Mouse (Mus musculus) liver, embryonic 11.5 days (tissue): Measurements from ENCODE around the gene Saa4. TPM values are rescaled to one million over a fixed set of nuclear protein-coding genes. Genes with fewer than 3 reads are reported as not detected.
"Not testable (repeated sequence)": the region's sequence is repeated elsewhere in the genome, so short reads cannot be mapped to it uniquely, and the experiment has no call there.

Experiments
- ATAC-seq: fragments of 200-750 bp; cut with Nextera tagmentation; replicated peaks from 2 replicates; pipeline ENCODE4 v1.8.0; 2017; ENCODE audit warnings: moderate number of reproducible peaks, mild to moderate bottlenecking, moderate TSS enrichment, moderate library complexity; ENCODE audit not compliant: low FRiP score
- DNase-seq: peaks from one replicate; pipeline ENCODE4 v3.0.0-alpha.2; 2017; ENCODE audit warnings: low spot score
- H3K27ac ChIP-seq: fragments of 300-500 bp; sonication (generic); 2 replicates; pipeline ENCODE4 v1.5.1; 2014; ENCODE audit warnings: mild to moderate bottlenecking, low read depth, low read length, control low read depth
- H3K27me3 ChIP-seq: fragments of 300-500 bp; sonication (generic); replicated peaks from 2 replicates; pipeline ENCODE4 v1.6.1; 2014; ENCODE audit warnings: low read length, mixed read lengths; ENCODE audit not compliant: control insufficient read depth, insufficient read depth
- H3K36me3 ChIP-seq: fragments of 300-500 bp; sonication (generic); 2 replicates; pipeline ENCODE4 v1.6.1; 2014; ENCODE audit warnings: mild to moderate bottlenecking, low read length, moderate library complexity, mixed read lengths; ENCODE audit not compliant: control insufficient read depth, insufficient read depth
- H3K4me1 ChIP-seq: fragments of 300-500 bp; sonication (generic); replicated peaks from 2 replicates; pipeline ENCODE4 v1.6.1; 2014; ENCODE audit warnings: low read length, mixed read lengths; ENCODE audit not compliant: control insufficient read depth, insufficient read depth
- H3K4me2 ChIP-seq: fragments of 300-500 bp; sonication (generic); 2 replicates; pipeline ENCODE4 v1.6.1; 2014; ENCODE audit warnings: mild to moderate bottlenecking, control low read depth, moderate library complexity
- H3K4me3 ChIP-seq: fragments of 300-500 bp; sonication (generic); 2 replicates; pipeline ENCODE4 v1.5.1; 2014; ENCODE audit warnings: low read depth, low read length, control low read depth
- H3K9ac ChIP-seq: fragments of 300-500 bp; sonication (generic); 2 replicates; pipeline ENCODE4 v1.6.1; 2014; ENCODE audit warnings: low read depth, low read length, control low read depth
- H3K9me3 ChIP-seq: fragments of 300-500 bp; sonication (generic); 2 replicates; pipeline ENCODE4 v1.6.1; 2016; ENCODE audit warnings: low read length, inconsistent platforms, mixed read lengths; ENCODE audit not compliant: control insufficient read depth
- WGBS: fragments of 180-500 bp; shearing (Covaris S2); extraction: QIAGEN DNeasy Blood & Tissue Kit; methylation state at CpG from one replicate; pipeline ENCODE4 v1.1.7; 2014; 5-methylcytosine and 5-hydroxymethylcytosine counted together
- polyA plus RNA-seq: library from polyadenylated mRNA; unstranded; fragments of >200 nt; fragmentation: Nextera tagmentation; extraction: Ambion mirVana; gene quantifications from 2 replicates; pipeline ENCODE4 v1.2.1, GENCODE M21; 2014

Gene Saa4
- polyA plus RNA-seq, 1 experiment from 2014 or later, result 5.7 TPM

GRCm38 (mm10) chr7:46746381-46746780 is 14.0 kb upstream of the Saa4 start:
- no peaks in the 10 kb centered on the region for H3K9me3 ChIP-seq
- no peak overlapping the region for H3K9ac ChIP-seq
- no peak for ATAC-seq
- H3K27ac ChIP-seq, result no peak overlapping the region
- H3K36me3 ChIP-seq, result no peaks in the 10 kb centered on the region
- H3K4me3 ChIP-seq, result no peak overlapping the region
- H3K27me3 ChIP-seq, result no peaks in the 10 kb centered on the region
- 84% methylated on average over 7 of the region's 7 CpGs for WGBS
- no peaks in the 10 kb centered on the region for H3K4me1 ChIP-seq
- H3K4me2 ChIP-seq, result no peak overlapping the region
- DNase-seq, result no peak

GRCm38 (mm10) chr7:46745816-46746215 is 13.4 kb upstream of the Saa4 start:
- H3K4me3 ChIP-seq, result no peak overlapping the region
- ATAC-seq (no peak), DNase-seq (no peak)
- no peaks in the 10 kb centered on the region for H3K36me3 ChIP-seq
- no peaks in the 10 kb centered on the region for H3K9me3 ChIP-seq
- H3K4me2 ChIP-seq, result no peak overlapping the region
- no peaks in the 10 kb centered on the region for H3K4me1 ChIP-seq
- H3K27me3 ChIP-seq, result no peaks in the 10 kb centered on the region
- H3K27ac ChIP-seq, result no peak overlapping the region
- no peak overlapping the region for H3K9ac ChIP-seq
- WGBS, result 74% methylated on average over 3 of the region's 3 CpGs

DNA sequence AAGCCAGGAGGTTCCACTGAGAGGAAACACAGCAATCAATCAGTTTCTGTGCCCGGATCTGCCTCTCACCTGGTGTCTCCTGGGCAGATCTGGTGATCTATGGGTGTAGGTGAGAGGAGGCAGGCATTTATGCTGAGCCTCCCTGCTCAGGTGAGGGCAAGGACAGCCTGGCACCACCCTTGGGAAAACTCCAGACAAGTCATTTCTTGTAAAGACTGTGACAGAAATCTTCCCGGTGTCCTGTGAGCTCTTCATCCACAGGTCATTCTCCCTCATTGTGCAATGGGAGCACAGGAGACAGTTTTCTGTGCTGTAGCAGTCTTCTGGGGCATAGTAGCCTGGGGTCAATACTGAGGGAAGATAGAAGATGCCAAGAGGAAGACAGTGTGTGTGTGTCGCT is 10.5 kb upstream of the Saa4 start, which contains the start of gene Saa1:
TSS of gene Saa1 (minus strand) at position 101 of the 400 bp plus-strand sequence.
- H3K4me2 ChIP-seq, H3K9me3 ChIP-seq, DNase-seq, H3K27me3 ChIP-seq, H3K4me3 ChIP-seq, ATAC-seq, H3K27ac ChIP-seq, H3K9ac ChIP-seq, H3K4me1 ChIP-seq, H3K36me3 ChIP-seq: not testable (repeated sequence)
- WGBS, result 66% methylated on average over 3 of the region's 3 CpGs

DNA sequence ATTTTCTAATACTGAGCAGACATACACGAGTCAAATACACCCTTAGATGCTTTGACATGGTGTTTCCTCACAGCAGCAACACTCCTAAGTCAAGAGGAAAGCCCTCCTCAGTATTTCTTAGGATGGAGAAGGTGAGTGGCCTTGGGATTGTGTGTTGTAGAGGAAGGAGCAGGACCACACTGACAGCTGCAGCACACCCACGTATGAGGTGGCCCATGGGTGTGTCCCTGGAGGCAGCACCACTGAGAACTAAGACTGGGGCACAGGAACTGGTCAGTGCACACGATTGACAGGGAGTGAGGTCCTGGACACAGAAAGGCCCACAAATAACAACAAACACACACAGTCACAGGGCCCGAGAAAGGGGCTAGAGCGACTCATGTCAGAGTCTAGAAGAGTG is 7.6 kb upstream of the Saa4 start:
- not testable (repeated sequence) for H3K4me3 ChIP-seq, H3K27ac ChIP-seq, H3K4me1 ChIP-seq, H3K9ac ChIP-seq, DNase-seq, H3K36me3 ChIP-seq, ATAC-seq, H3K27me3 ChIP-seq, H3K4me2 ChIP-seq, H3K9me3 ChIP-seq
- 75% methylated on average over 5 of the region's 5 CpGs for WGBS

DNA sequence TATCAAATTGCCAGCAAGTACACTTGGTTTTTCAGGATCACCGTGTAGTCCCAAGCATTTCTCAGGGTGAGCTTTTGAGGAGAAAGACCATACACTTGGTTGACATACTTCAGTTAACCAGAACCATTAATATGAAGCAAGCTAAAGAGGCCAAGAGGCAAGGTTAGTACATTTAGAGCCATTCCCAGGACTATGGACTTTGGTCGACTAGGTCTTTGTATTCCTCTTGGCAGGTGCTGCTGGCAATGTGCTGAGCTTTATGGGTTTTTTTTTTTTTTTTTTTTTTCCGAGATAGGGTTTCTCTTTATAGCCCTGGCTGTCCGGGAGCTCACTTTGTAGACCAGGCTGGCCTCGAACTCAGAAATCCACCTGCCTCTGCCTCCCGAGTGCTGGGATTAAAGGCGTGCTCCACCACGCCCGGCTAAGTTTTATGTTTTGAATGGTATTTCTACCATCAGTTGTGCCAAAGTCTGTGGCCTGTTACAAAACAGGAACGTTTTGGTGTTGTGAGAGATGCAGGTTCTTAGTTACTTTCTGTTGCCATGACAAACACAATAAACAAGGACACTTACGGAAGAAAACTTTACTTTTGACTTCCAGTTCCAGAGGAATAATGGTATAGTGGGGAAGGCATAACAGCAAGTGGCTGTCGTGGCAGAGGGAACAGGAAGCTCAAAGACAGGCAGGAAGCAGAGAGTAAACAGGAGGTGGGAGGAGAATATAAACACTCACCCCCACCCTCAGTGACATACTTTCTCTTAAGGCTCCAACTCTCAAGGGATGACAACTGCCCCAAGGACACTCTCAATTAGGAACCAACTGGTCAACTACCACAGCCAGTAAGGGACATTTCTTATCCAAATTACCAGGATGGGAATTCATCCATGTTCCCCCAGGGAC is 6.4 kb upstream of the Saa4 start:
- Histone ChIP-seq H3K36me3 (no peaks in the 10 kb centered on the region), H3K9ac (no peak overlapping the region), H3K9me3 (no peaks in the 10 kb centered on the region), H3K27me3 (no peaks in the 10 kb centered on the region), H3K4me2 (no peak overlapping the region), H3K27ac (no peak overlapping the region), H3K4me3 (no peak overlapping the region), H3K4me1 (no peaks in the 10 kb centered on the region)
- WGBS, result 73% methylated on average over 12 of the region's 12 CpGs
- ATAC-seq (no peak), DNase-seq (no peak)

DNA sequence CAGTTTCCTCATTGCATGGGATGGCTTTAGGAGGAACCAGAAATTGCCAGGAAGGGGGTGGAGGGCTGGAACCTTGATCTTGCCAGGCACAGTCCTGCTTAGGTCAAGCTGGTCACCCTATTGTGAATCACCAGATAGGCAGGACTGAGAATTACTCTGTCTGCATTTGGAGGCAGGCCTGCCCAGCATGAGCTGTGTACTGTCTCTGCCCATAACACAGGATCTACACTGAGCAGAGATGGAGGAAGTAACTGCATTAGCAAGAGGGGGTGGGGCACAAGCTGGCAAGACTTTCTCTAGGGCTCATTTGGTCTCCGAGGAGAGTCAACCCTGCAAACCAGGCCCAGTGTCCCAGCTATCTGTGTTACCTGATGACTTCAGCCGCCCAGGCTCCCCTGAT is 2.6 kb upstream of the Saa4 start:
- H3K27ac ChIP-seq, result no peak overlapping the region
- no peaks in the 10 kb centered on the region for H3K27me3 ChIP-seq
- DNase-seq (no peak), ATAC-seq (no peak)
- WGBS, result 60% methylated on average over 2 of the region's 2 CpGs
- no peak overlapping the region for H3K4me3 ChIP-seq
- H3K9ac ChIP-seq, result no peak overlapping the region
- H3K9me3 ChIP-seq, result no peaks in the 10 kb centered on the region
- no peaks in the 10 kb centered on the region for H3K36me3 ChIP-seq
- H3K4me1 ChIP-seq, result no peaks in the 10 kb centered on the region
- H3K4me2 ChIP-seq, result no peak overlapping the region

DNA sequence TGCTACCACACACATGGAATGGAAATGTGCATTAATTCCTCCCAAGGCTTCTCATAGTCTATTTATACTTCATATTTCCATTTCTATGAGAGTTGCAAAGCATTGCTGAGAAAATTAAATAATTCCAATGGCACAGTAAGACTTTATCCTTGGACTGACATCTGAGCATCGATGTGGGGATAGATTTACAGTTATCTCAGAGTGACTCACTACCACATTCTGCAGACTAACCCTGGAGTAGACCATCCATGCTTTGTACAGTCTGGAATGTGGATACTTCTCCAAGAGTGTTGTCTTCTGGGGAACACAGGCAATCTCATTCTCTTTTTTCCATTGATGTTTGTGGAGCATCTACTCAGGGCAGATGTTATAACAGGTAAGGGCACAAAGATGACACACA is 4.8 kb downstream of the Saa4 start:
- no peak overlapping the region for H3K4me2 ChIP-seq
- no peak for ATAC-seq
- H3K27ac ChIP-seq, result no peak overlapping the region
- no peak overlapping the region for H3K4me3 ChIP-seq
- DNase-seq, result no peak
- no peak overlapping the region for H3K9ac ChIP-seq
- no peaks in the 10 kb centered on the region; the same call in 1 of the 2 replicates for H3K4me1 ChIP-seq
- 82% methylated on average over 1 of the region's 1 CpGs for WGBS
- no peaks in the 10 kb centered on the region for H3K27me3 ChIP-seq
- H3K36me3 ChIP-seq, result no peaks in the 10 kb centered on the region
- H3K9me3 ChIP-seq, result no peaks in the 10 kb centered on the region

DNA sequence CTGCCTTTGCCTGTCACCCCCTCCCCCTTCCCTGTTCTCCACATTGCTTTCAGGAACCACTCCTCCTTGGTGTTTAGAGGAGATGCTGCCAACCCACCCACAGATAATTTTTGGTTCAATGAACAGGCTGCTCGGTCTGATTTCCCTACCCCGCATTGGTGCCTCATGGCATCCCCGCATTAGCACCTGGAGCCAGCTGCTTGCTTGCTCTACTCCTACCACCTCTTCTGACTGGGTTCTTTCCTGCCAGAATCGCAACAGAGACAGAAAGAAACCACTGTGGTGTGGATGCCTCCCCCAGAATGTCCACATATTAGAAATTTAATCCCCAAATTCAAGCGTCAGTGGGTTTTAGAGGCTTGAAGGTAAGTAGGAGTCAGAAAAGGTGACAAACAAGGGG is 8.0 kb downstream of the Saa4 start:
- Histone ChIP-seq H3K4me1 (no peaks in the 10 kb centered on the region; the same call in 1 of the 2 replicates), H3K27me3 (no peaks in the 10 kb centered on the region), H3K9ac (no peak overlapping the region), H3K4me2 (no peak overlapping the region), H3K36me3 (no peaks in the 10 kb centered on the region), H3K27ac (no peak overlapping the region), H3K9me3 (no peaks in the 10 kb centered on the region), H3K4me3 (no peak overlapping the region)
- DNase-seq, result no peak
- no peak for ATAC-seq
- WGBS, result 77% methylated on average over 5 of the region's 5 CpGs

DNA sequence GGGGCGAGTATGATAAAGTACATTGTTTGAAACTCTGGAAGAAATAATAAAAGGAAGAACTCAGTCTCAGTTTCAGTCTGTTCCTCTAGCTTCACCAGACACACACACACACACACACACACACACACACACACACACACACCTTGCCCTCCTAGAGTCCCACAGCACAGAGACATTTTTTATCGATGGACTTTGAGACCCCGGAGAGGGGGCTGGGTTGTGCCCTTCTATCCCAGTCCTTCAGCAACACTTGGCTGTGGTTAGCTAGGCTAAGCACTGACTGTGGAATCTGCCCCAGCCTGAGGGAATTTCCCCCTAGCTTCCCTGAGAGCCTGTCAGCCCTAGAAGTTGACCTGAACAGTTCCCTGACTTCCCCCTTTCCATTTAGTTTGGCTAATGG is 8.6 kb downstream of the Saa4 start:
- H3K27me3 ChIP-seq, result no peaks in the 10 kb centered on the region
- WGBS, result 71% methylated on average over 3 of the region's 3 CpGs
- no peaks in the 10 kb centered on the region for H3K9me3 ChIP-seq
- no peak overlapping the region for H3K27ac ChIP-seq
- no peak overlapping the region for H3K9ac ChIP-seq
- no peaks in the 10 kb centered on the region for H3K36me3 ChIP-seq
- no peak for ATAC-seq
- H3K4me1 ChIP-seq, result no peaks in the 10 kb centered on the region; the same call in 1 of the 2 replicates
- DNase-seq, result no peak
- H3K4me3 ChIP-seq, result no peak overlapping the region
- H3K4me2 ChIP-seq, result no peak overlapping the region
